Mouse (Mus musculus) heart, postnatal 0 days (tissue): Measurements from ENCODE around the gene Prr15.

Source experiments
- CTCF ChIP-seq: IDR thresholded peaks from 2 replicates; pipeline ENCODE4 v1.5.1; 2016; ENCODE audit warnings: antibody characterized with exemption, control low read depth, low read depth
- EP300 ChIP-seq: IDR thresholded peaks from 2 replicates; pipeline ENCODE4 v1.6.1; 2016; ENCODE audit warnings: antibody characterized with exemption, low read depth

- TF ChIP-seq EP300, result no peak
- TF ChIP-seq CTCF, result no peak
Observed at GRCm38 (mm10) chr6:54313071-54313470, 12.6 kb upstream of the Prr15 start.
